Mouse (Mus musculus) liver, embryonic 14.5 days (tissue): Measurements from ENCODE around the gene Casp7. TPM values are rescaled to one million over a fixed set of nuclear protein-coding genes. Genes with fewer than 3 reads are reported as not detected.
"Not testable (repeated sequence)": the region's sequence is repeated elsewhere in the genome, so short reads cannot be mapped to it uniquely, and the experiment has no call there.

ENCODE experiments used
- ATAC-seq: fragments of 200-750 bp; cut with Nextera tagmentation; 2 replicates; pipeline ENCODE4 v1.8.0; 2017; ENCODE audit warnings: moderate number of reproducible peaks, mild to moderate bottlenecking, moderate library complexity; ENCODE audit not compliant: insufficient read depth
- DNase-seq, 3 experiments: peaks; one replicate each; pipeline ENCODE4 v3.0.0-alpha.2; 2012 to 2013; ENCODE audit warnings: low read depth in 3 of 3, low spot score in 3 of 3
- H3K27ac ChIP-seq: fragments of 300-500 bp; sonication (generic); 2 replicates; pipeline ENCODE4 v1.5.1; 2014; ENCODE audit warnings: moderate library complexity, mild to moderate bottlenecking, control low read depth, inconsistent platforms
- H3K27me3 ChIP-seq: fragments of 300-500 bp; sonication (generic); 2 replicates; pipeline ENCODE4 v1.6.1; 2014; ENCODE audit warnings: mild to moderate bottlenecking, low read length, moderate library complexity; ENCODE audit not compliant: control insufficient read depth, insufficient read depth
- H3K36me3 ChIP-seq: fragments of 300-500 bp; sonication (generic); replicated peaks from 2 replicates; pipeline ENCODE4 v1.6.1; 2014; ENCODE audit warnings: low read depth; ENCODE audit not compliant: control insufficient read depth, insufficient read depth
- H3K4me1 ChIP-seq, 2 experiments: fragments of 200-500 bp in 1 of 2; fragments of 300-500 bp in 1 of 2; sonication (generic) in 1 of 2; replicated peaks; 2 replicates each; pipeline ENCODE4 v1.6.1; 2012 to 2014; ENCODE audit warnings: antibody characterized with exemption in 1 of 2, inconsistent platforms in 1 of 2, low read length in 1 of 2; ENCODE audit not compliant: control insufficient read depth in 2 of 2, insufficient read depth in 2 of 2
- H3K4me2 ChIP-seq: fragments of 300-500 bp; sonication (generic); 2 replicates; pipeline ENCODE4 v1.6.1; 2014; ENCODE audit warnings: low read depth, mild to moderate bottlenecking, control low read depth, moderate library complexity
- H3K4me3 ChIP-seq, 2 experiments: fragments of 200-500 bp in 1 of 2; fragments of 300-500 bp in 1 of 2; sonication (generic) in 1 of 2; 2 replicates each; pipeline ENCODE4 v1.5.1; 2012 to 2014; ENCODE audit warnings: low read depth in 2 of 2, low read length in 2 of 2, mild to moderate bottlenecking in 2 of 2, control low read depth in 1 of 2, inconsistent platforms in 1 of 2, moderate library complexity in 1 of 2; ENCODE audit not compliant: insufficient read depth in 1 of 2
- H3K9ac ChIP-seq: fragments of 300-500 bp; sonication (generic); replicated peaks from 2 replicates; pipeline ENCODE4 v1.6.1; 2014; ENCODE audit warnings: mild to moderate bottlenecking, control low read depth, moderate library complexity
- H3K9me3 ChIP-seq: fragments of 300-500 bp; sonication (generic); 2 replicates; pipeline ENCODE4 v1.6.1; 2016; ENCODE audit warnings: low read length, mixed read lengths; ENCODE audit not compliant: control insufficient read depth
- CTCF ChIP-seq: IDR thresholded peaks from 2 replicates; pipeline ENCODE4 v1.5.1; 2016; ENCODE audit warnings: antibody characterized with exemption, low read depth, control low read depth
- EP300 ChIP-seq: IDR thresholded peaks from 2 replicates; pipeline ENCODE4 v1.6.1; 2016; ENCODE audit warnings: antibody characterized with exemption, low read depth
- WGBS: fragments of 180-500 bp; shearing (Covaris S2); extraction: QIAGEN DNeasy Blood & Tissue Kit; methylation state at CpG from one replicate; pipeline ENCODE4 v1.1.7; 2014; ENCODE audit not compliant: insufficient replicate concordance; 5-methylcytosine and 5-hydroxymethylcytosine counted together
- polyA plus RNA-seq, 2 experiments: library from polyadenylated mRNA; depleted of rRNA in 1 of 2; stranded (reverse) in 1 of 2; unstranded in 1 of 2; fragments of >200 nt; fragmentation: Nextera tagmentation in 1 of 2; extraction: Ambion mirVana in 1 of 2; gene quantifications; 2 replicates each; pipeline versions ENCODE4 v1.2.1 to v1.2.3; 2012 to 2014

Casp7 gene
- polyA plus RNA-seq, 2 experiments: 9.5 to 13.2 TPM

DNA sequence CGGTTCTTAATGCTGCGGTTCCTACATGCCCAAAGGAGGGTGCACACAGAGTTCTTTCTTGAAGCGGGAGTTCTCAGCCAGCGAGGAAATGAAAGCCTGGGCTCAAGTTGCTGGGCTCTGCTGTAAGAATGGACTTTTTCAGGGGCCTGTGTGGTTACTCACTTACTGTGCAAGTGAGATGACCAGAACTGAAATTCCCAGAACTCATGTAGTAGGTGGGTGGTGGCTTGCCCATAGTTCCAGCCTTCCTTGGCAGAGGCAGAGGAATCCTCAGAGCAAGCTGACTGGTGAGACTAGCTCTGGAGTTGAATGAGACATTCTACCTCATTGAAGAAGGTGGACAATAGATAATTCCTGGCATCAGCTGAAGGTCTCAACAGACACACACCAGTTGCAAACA lies 8.9 kb downstream of the Casp7 start:
- H3K4me3 ChIP-seq: no peak overlapping the region
- no peak for TF ChIP-seq CTCF
- TF ChIP-seq EP300: no peak
- 87% methylated on average over 4 of the region's 4 CpGs for WGBS

DNA sequence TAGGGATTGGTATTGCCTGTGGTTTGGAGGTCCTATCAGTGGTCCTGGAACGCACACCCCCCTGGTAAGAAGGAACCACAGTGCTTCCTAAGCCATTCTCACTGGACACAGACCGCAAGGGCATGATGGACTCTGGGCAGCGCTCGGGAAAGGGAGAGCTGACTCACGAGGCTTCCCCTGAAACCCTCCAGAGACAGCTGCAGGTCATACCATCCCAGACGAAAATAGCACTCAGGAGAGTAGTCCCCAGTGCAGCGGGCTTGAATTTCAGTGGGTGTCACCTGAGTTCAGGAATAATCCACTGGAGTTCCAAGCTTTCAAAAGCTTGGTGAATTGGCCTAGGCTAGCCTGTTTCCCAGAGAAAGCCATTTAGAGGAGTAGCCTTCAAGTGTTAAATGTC lies 9.7 kb downstream of the Casp7 start:
- peaks cover 3% of the 10 kb centered on the region for H3K36me3 ChIP-seq
- no peak overlapping the region for H3K4me2 ChIP-seq
- WGBS: 83% methylated on average over 7 of the region's 7 CpGs
- H3K27ac ChIP-seq: no peak overlapping the region
- no peak overlapping the region for H3K9ac ChIP-seq
- no peaks in the 10 kb centered on the region for H3K9me3 ChIP-seq
- DNase-seq (no peak), ATAC-seq (no peak)
- no peaks in the 10 kb centered on the region for H3K27me3 ChIP-seq
- H3K4me3 ChIP-seq: no peak overlapping the region
- no peak for TF ChIP-seq CTCF
- no peak for TF ChIP-seq EP300
- H3K4me1 ChIP-seq: no peaks in the 10 kb centered on the region

More for the DNA sequence above, 8.9 kb downstream of the Casp7 start:
- H3K36me3 ChIP-seq: peaks cover 3% of the 10 kb centered on the region
- no peaks in the 10 kb centered on the region for H3K4me1 ChIP-seq
- no peak for ATAC-seq
- H3K4me2 ChIP-seq: no peak overlapping the region
- H3K27me3 ChIP-seq: no peaks in the 10 kb centered on the region
- no peak for DNase-seq
- H3K9me3 ChIP-seq: no peaks in the 10 kb centered on the region
- H3K27ac ChIP-seq: no peak overlapping the region
- H3K9ac ChIP-seq: no peak overlapping the region

DNA sequence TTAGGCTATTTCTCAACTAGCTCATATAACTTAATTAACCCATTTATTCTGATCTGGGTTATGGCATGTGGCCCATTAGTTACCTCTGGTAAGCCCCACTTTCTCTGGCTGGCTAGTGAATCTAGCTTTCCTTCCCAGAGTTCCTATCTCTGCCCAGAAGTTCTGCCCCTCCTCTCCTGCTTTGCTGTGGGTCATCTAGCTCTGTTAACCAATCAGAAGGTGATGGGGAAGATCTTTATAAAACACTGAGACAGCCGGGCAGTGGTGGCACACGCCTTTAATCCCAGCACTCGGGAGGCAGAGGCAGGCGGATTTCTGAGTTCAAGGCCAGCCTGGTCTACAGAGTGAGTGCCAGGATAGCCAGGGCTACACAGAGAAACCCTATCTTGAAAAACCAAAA lies 13.0 kb downstream of the Casp7 start:
- DNase-seq, H3K4me1 ChIP-seq, H3K9ac ChIP-seq, ATAC-seq, H3K36me3 ChIP-seq, H3K27ac ChIP-seq, H3K4me3 ChIP-seq, H3K4me2 ChIP-seq, H3K9me3 ChIP-seq, H3K27me3 ChIP-seq: not testable (repeated sequence)
- 88% methylated on average over 4 of the region's 4 CpGs for WGBS

DNA sequence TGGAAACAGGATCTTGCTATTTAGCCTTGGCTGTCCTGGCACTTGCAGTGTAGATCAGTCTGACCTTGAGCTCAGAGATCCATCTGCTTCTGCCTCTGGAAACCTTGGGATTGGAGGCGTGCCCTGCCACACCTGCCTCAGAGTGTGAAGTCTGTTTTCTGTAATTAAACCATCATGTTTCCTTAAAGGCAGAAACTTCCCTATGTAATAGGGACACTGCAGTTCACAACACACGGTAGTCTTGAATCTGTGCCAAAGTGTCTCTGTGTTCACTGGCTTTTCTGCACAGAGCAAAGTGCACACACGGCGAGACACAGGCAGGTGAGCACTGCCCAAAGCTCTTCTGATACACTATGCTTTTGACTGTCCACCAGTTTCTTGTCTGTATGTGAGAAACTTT lies 21.5 kb downstream of the Casp7 start:
- 72% methylated on average over 4 of the region's 4 CpGs for WGBS
- no peak for TF ChIP-seq CTCF
- no peak for TF ChIP-seq EP300
- DNase-seq: no peak
- Histone ChIP-seq H3K27ac (no peak overlapping the region), H3K9ac (no peak overlapping the region), H3K27me3 (no peaks in the 10 kb centered on the region), H3K9me3 (no peaks in the 10 kb centered on the region), H3K4me2 (no peak overlapping the region), H3K4me3 (no peak overlapping the region), H3K4me1 (no peaks in the 10 kb centered on the region), H3K36me3 (no peaks in the 10 kb centered on the region)
- ATAC-seq: no peak

DNA sequence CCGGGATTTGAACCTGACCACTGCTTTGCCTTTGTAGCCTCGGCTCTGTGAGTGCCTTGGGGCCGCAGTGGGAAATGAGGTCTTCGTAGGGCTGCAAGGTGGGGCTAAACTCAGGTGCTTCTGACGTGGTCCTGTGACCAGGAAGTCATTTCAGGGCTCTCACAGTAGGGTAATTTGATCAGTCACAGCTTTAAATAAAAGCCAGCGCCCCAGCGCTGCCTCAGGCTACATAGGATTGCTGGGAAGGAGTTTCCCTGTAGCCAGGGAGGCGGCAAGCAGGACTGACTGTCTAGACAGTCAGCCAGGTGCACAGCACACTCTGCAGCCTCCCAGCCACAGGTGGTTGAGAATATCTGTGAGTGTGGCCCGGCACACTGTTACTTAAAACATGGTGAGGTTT lies 22.5 kb downstream of the Casp7 start:
- no peak overlapping the region for H3K27ac ChIP-seq
- no peak overlapping the region for H3K4me2 ChIP-seq
- 65% methylated on average over 9 of the region's 9 CpGs for WGBS
- no peaks in the 10 kb centered on the region for H3K4me1 ChIP-seq
- no peak overlapping the region for H3K4me3 ChIP-seq
- H3K9ac ChIP-seq: no peak overlapping the region
- H3K27me3 ChIP-seq: no peaks in the 10 kb centered on the region
- H3K9me3 ChIP-seq: no peaks in the 10 kb centered on the region
- ATAC-seq: no peak
- TF ChIP-seq CTCF (no peak), EP300 (no peak)
- no peaks in the 10 kb centered on the region for H3K36me3 ChIP-seq
- no peak for DNase-seq

DNA sequence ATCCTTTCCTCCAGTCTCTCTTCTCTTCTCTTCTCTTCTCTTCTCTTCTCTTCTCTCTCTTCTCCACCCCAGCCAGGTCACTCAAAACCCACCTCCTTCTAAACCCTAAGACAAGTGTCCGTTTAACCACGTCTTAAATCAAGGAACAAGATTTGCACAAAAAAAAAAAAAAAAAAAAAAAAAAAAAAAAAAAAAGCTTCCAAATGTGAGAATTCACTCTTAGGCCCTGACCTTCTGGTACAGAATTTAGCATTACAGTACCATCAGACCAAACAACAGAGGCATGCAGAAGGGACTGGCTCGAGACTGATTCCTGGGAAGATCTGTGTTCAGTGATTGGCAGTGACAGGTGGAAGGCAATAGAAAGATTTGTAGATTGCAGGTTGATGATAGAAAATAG lies 23.4 kb downstream of the Casp7 start:
- H3K9ac ChIP-seq: no peak overlapping the region
- no peak for TF ChIP-seq CTCF
- no peak for TF ChIP-seq EP300
- no peaks in the 10 kb centered on the region for H3K4me1 ChIP-seq
- ATAC-seq (no peak), DNase-seq (no peak)
- H3K36me3 ChIP-seq: no peaks in the 10 kb centered on the region
- H3K4me2 ChIP-seq: no peak overlapping the region
- no peaks in the 10 kb centered on the region for H3K9me3 ChIP-seq
- WGBS: 67% methylated on average over 3 of the region's 3 CpGs
- no peak overlapping the region for H3K27ac ChIP-seq
- no peak overlapping the region for H3K4me3 ChIP-seq
- H3K27me3 ChIP-seq: no peaks in the 10 kb centered on the region
